8 mouse cellular contexts compared by ENCODE assay signal in the genomic region with DNA sequence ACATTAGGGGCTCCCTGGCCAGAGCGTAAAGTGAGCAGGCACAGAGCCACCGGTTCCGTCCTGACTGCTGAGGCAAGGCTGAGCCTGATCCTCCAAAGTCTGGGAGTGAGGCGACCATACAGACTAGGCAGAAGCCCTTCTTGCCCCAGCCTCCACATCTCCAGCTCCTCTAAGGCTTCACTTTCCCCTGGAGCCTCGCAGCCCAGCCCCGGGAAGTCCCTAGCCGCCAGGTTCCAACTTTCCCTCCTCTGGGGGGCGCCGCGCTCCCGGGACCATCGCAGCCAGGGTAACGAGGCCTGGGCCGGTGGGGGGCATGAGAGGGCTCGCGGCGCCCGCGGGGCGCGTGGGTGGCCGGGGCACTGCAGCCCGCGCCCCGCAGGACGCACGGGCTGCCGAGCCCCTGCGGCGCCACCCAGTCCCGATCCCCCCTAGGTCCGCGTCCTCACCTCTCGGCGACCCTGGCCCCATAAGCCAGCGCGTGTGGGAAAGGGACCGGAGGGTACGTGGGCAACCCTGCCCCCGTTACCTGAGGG. TPM values are rescaled to one million over a fixed set of nuclear protein-coding genes. Genes with fewer than 3 reads are reported as not detected.
DNase-seq lines count a peak whose midpoint lies in the region; ATAC-seq lines count a peak whose summit lies in the region.

No protein-coding gene starts in this region.

- H3K27me3 ChIP-seq in hindbrain, embryonic 15.5 days: no peaks in the 10 kb centered on the region

- H3K27ac ChIP-seq in hindbrain, embryonic 15.5 days (replicated peaks): peak overlapping the region; percentile 98

- peak; percentile 39 for DNase-seq in WW6 (ENCODE audit: low read depth, low spot score)
- DNase-seq in cerebellum, postnatal 36 days: peak; percentile 75 to 81
- peak; percentile 90 for DNase-seq in gastrocnemius, adult 18-20 months (ENCODE audit: low spot score)
- peak; percentile 61 for DNase-seq in left cerebral cortex, adult 11 months (ENCODE audit: low spot score)
- peak; percentile 91 for DNase-seq in lung, postnatal 36 days
- peak; percentile 77 for DNase-seq in retina, embryonic 14.5 days (ENCODE audit: low spot score)
- DNase-seq in thymus, postnatal 36 days: peak; percentile 91

- peak overlapping the region; percentile 86 for H3K4me3 ChIP-seq in hindbrain, embryonic 15.5 days

- H3K9me3 ChIP-seq in hindbrain, embryonic 15.5 days: no peaks in the 10 kb centered on the region

- H3K9ac ChIP-seq in hindbrain, embryonic 15.5 days: peak overlapping the region; percentile 72

- H3K36me3 ChIP-seq in hindbrain, embryonic 15.5 days: no peaks in the 10 kb centered on the region

- WGBS in hindbrain, embryonic 15.5 days: under 1% methylated on average over 40 of the region's 40 CpGs

- H3K4me2 ChIP-seq in hindbrain, embryonic 15.5 days: peak overlapping the region; percentile 85

- H3K4me1 ChIP-seq in hindbrain, embryonic 15.5 days (replicated peaks): peaks cover 53% of the 10 kb centered on the region

- ATAC-seq in hindbrain, embryonic 15.5 days (ENCODE audit: low FRiP score, low read depth): peak; percentile 33

RNA-seq across cellular contexts. Expression of gene Peak1, which starts 0.4 kb away (rescaled TPM):
- 10 to 100 TPM; 12.4 to 14.2 TPM for total RNA-seq in gastrocnemius, adult 18-20 months (2021)
- polyA plus RNA-seq in hindbrain, embryonic 15.5 days (2015; fragmentation: Nextera tagmentation; extraction: Ambion mirVana): 5.3 and 5.8 TPM in 2 replicates

RNA-seq across cellular contexts. Expression of gene Hmg20a, which starts 0.9 kb away (rescaled TPM):
- 10 to 100 TPM; 13.8 to 14.3 TPM for total RNA-seq in gastrocnemius, adult 18-20 months (2021)
- polyA plus RNA-seq in hindbrain, embryonic 15.5 days (2015; fragmentation: Nextera tagmentation; extraction: Ambion mirVana): 73.4 and 78.3 TPM in 2 replicates

Comparison
In these comparisons a context has a peak if more than half of its experiments do, and no peak if none do; other contexts are left out.
1. Peak in every context shown above with its lines: DNase-seq, ATAC-seq, H3K4me3 ChIP-seq and H3K27ac ChIP-seq.
2. DNase-seq: peak in every context shown above with its lines; median percentile 91 in lung, postnatal 36 days; 91 in thymus, postnatal 36 days; 90 in gastrocnemius, adult 18-20 months; 78 in cerebellum, postnatal 36 days; 77 in retina, embryonic 14.5 days; 61 in left cerebral cortex, adult 11 months; 39 in WW6.